Mouse (Mus musculus) Muller cell, postnatal 12 days (primary cell): Measurements from ENCODE around the gene Gpr87.

Experiments
- DNase-seq: peaks from one replicate; pipeline ENCODE4 v3.0.0-alpha.2; 2015; ENCODE audit errors: inconsistent ontology term

Gpr87 gene

GRCm38 (mm10) chr3:59139651-59140051 lies 55.3 kb downstream of the Gpr87 start:
- peak; percentile 89 for DNase-seq

DNA sequence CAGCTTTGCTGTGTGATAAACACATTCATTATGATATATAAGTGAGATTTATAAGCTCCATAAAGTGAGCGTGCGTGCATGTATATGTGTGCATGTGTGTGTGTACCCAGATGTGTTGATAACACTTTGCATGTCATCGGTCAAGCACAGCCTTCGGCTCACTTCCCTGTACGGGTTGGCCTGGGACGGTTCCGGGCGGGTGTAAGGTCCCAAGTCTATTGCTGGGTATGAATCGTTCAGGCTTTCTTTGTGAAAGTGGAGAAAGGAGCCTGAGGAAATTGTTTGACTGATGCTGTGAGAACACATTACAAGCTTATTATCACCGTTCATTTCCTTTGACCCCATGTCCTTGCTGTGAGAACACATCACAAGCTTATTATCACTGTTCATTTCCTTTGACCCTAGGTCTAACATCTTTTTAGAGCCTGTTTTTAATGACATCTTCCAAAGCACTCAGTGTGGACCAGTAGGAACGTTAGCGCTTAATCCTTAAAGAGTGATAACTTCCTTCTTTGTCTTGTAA lies 55.9 kb downstream of the Gpr87 start:
- DNase-seq: peak; percentile 33

- DNase-seq: no peak
Measured at GRCm38 (mm10) chr3:59135911-59136653, 58.8 kb downstream of the Gpr87 start.

GRCm38 (mm10) chr3:59133189-59133588 lies 61.7 kb downstream of the Gpr87 start:
- DNase-seq: no peak

- no peak for DNase-seq
Measured at GRCm38 (mm10) chr3:59131966-59132365, 62.9 kb downstream of the Gpr87 start.

GRCm38 (mm10) chr3:59131081-59131480 lies 63.8 kb downstream of the Gpr87 start:
- DNase-seq: peak; percentile 29

GRCm38 (mm10) chr3:59130431-59130830 lies 64.5 kb downstream of the Gpr87 start:
- DNase-seq: no peak

DNA sequence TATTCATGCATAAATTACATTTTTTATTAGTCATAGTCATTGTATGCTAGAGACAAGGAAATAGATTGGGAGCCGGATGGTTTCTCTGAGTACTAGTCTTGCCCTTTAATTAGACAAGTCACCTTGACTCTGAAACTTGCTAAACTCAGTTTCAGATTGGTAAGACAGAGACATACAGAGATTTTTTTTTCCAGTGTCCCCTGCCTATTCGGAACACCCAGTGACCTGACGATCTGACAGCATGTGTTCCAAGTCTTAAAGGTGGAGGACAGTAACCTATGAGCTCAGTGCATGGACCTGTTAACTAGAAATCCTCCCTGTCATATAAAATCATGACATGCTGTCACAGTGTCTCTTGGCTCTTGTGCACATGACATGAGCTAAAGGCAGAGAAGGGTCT lies 65.4 kb downstream of the Gpr87 start:
- DNase-seq: no peak
